ENCODE assay signal across 11 mouse cellular contexts in the genomic region with DNA sequence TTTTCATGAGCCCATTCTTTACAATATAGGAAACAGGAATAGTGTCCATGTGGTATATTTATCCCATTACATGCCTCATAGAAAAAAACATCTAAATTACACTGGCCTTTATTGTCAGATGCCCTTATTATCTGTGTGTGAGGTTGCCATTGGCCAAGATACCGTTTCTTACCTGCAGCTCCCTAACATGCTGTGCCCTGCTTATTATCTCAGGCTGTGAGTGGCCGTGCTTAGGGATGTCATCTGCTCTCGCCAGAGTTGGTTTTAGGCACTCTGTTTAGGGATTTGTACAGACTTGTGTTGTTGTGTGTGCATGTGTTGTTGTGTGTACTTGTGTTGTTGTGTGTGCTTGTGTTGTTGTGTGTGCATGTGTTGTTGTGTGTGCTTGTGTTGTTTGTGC.
"Had no signal": no experiment of that assay in that cellular context is flagged by ENCODE, and none has a peak within 500 bp of the region (broad histone marks: within the 10 kb centered on the region; RNA-seq: fewer than 3 reads in every experiment).

No protein-coding gene starts in this region.

- H3K4me3 ChIP-seq: kidney, embryonic 15.5 days; limb, embryonic 13.5 days; midbrain, embryonic 13.5 days; neural tube, embryonic 13.5 days had no signal

- ATAC-seq: midbrain, embryonic 13.5 days had no signal

- H3K36me3 ChIP-seq: limb, embryonic 13.5 days; midbrain, embryonic 13.5 days; neural tube, embryonic 13.5 days had no signal

- H3K4me2 ChIP-seq: kidney, embryonic 15.5 days; limb, embryonic 13.5 days; midbrain, embryonic 13.5 days; neural tube, embryonic 13.5 days had no signal

- H3K27me3 ChIP-seq: kidney, embryonic 15.5 days; limb, embryonic 13.5 days; midbrain, embryonic 13.5 days; neural tube, embryonic 13.5 days had no signal

- H3K9ac ChIP-seq: kidney, embryonic 15.5 days; limb, embryonic 13.5 days; liver, embryonic 14.5 days; midbrain, embryonic 13.5 days; neural tube, embryonic 13.5 days had no signal

- DNase-seq: kidney, postnatal 14 days; lung, adult 18-20 months; retina, postnatal 1 day; right cerebral cortex, postnatal 4 days; spleen, adult 18-20 months; thymus, postnatal 36 days had no signal

- H3K27ac ChIP-seq: kidney, embryonic 15.5 days; limb, embryonic 13.5 days; liver, embryonic 14.5 days; midbrain, embryonic 13.5 days; neural tube, embryonic 13.5 days had no signal
